Mouse (Mus musculus) forebrain, embryonic 13.5 days (tissue): Measurements from ENCODE around the gene Myof. TPM values are rescaled to one million over a fixed set of nuclear protein-coding genes. Genes with fewer than 3 reads are reported as not detected.
A peak's percentile ranks its signal among the peaks of the same experiment; 100 is the strongest.

Experiments
- ATAC-seq: fragments of 200-750 bp; cut with Nextera tagmentation; 2 replicates; pipeline ENCODE4 v1.8.0; 2017
- H3K27ac ChIP-seq: fragments of 300-500 bp; sonication (generic); 2 replicates; pipeline ENCODE4 v1.5.1; 2015; ENCODE audit warnings: inconsistent platforms, mild to moderate bottlenecking, moderate library complexity
- H3K27me3 ChIP-seq: fragments of 300-500 bp; sonication (generic); 2 replicates; pipeline ENCODE4 v1.6.1; 2015; ENCODE audit warnings: mild to moderate bottlenecking, inconsistent platforms
- H3K36me3 ChIP-seq: fragments of 300-500 bp; sonication (generic); 2 replicates; pipeline ENCODE4 v1.6.1; 2015; ENCODE audit warnings: mild to moderate bottlenecking, inconsistent platforms; ENCODE audit not compliant: poor library complexity, severe bottlenecking
- H3K4me1 ChIP-seq: fragments of 300-500 bp; sonication (generic); 2 replicates; pipeline ENCODE4 v1.6.1; 2015; ENCODE audit warnings: inconsistent platforms
- H3K4me2 ChIP-seq: fragments of 300-500 bp; sonication (generic); 2 replicates; pipeline ENCODE4 v1.6.1; 2015; ENCODE audit warnings: inconsistent platforms, mild to moderate bottlenecking, moderate library complexity
- H3K4me3 ChIP-seq: fragments of 300-500 bp; sonication (generic); 2 replicates; pipeline ENCODE4 v1.5.1; 2015; ENCODE audit warnings: mild to moderate bottlenecking, inconsistent platforms
- H3K9ac ChIP-seq: fragments of 300-500 bp; sonication (generic); 2 replicates; pipeline ENCODE4 v1.6.1; 2015; ENCODE audit warnings: mild to moderate bottlenecking, inconsistent platforms
- H3K9me3 ChIP-seq: fragments of 300-500 bp; sonication (generic); replicated peaks from 2 replicates; pipeline ENCODE4 v1.6.1; 2016; ENCODE audit warnings: inconsistent platforms
- WGBS: fragments of 180-500 bp; shearing (Covaris S2); methylation state at CpG from one replicate; pipeline ENCODE4 v1.1.7; 2015; 5-methylcytosine and 5-hydroxymethylcytosine counted together
- polyA plus RNA-seq: library from polyadenylated mRNA; unstranded; fragments of >200 nt; fragmentation: Nextera tagmentation; extraction: Ambion mirVana; gene quantifications from 2 replicates; pipeline ENCODE4 v1.2.1, GENCODE M21; 2015

The Myof gene
- 0.63 and 1.0 TPM in 2 replicates for polyA plus RNA-seq

DNA sequence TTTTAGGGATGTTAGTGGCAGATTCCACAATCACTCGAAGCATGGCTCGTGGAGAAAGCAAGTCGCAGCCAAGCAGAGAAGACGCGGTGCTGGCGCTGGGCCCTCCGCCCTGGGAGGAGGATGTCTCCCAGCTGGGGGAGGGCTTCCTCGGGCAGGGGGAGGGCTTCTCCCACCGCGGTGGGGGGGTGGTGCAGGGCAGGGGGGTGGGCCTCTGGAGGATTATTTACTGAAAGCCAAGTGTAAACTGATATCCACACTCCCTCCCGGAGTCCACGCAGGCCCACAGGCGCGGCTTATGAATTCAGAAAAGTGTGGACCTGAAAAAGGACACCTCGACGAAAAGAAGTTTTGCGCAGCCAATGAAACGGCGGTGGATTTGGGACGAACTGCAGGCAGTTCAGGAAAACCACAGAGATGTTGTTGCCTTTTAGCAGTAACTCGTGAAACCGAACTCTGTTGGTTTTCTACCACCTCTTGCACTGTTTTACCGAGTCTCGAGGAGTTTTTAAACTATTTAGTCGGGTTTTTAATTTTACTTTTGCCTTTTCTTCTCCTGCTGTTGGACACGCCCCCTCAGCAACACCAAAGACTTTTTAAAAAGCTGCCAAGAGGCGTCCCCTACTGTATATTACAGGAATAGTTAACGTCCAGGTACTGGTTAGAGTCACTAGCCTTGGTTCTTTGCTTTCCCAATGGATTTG, at the start of gene Myof:
Myof (minus strand) TSS at position 297 of the 701 bp plus-strand sequence.
- H3K4me2 ChIP-seq: peak within 1 kb of the TSS; percentile 69
- peaks cover 19% of the 10 kb centered on the region for H3K4me1 ChIP-seq
- 2% methylated on average over 28 of the region's 28 CpGs for WGBS
- no peaks in the 10 kb centered on the region for H3K36me3 ChIP-seq
- H3K27me3 ChIP-seq: peaks cover 31% of the 10 kb centered on the region
- no peaks in the 10 kb centered on the region for H3K9me3 ChIP-seq
- peak within 1 kb of the TSS; percentile 55 for H3K9ac ChIP-seq
- H3K27ac ChIP-seq: no peak within 1 kb of the TSS
- H3K4me3 ChIP-seq: peak within 1 kb of the TSS; percentile 34
- 0 out of 2 replicates have a peak, but pooled peaks have one; percentile 21 for ATAC-seq

GRCm38 (mm10) chr19:38091512-38091985, 48.2 kb upstream of the Myof start:
- Histone ChIP-seq H3K4me2 (no peak overlapping the region), H3K9me3 (no peaks in the 10 kb centered on the region), H3K4me1 (no peaks in the 10 kb centered on the region), H3K36me3 (no peaks in the 10 kb centered on the region), H3K9ac (no peak overlapping the region), H3K27me3 (peaks cover 21% of the 10 kb centered on the region), H3K4me3 (no peak overlapping the region), H3K27ac (no peak overlapping the region)
- WGBS: 61% methylated on average over 4 of the region's 4 CpGs
- ATAC-seq: no peak

DNA sequence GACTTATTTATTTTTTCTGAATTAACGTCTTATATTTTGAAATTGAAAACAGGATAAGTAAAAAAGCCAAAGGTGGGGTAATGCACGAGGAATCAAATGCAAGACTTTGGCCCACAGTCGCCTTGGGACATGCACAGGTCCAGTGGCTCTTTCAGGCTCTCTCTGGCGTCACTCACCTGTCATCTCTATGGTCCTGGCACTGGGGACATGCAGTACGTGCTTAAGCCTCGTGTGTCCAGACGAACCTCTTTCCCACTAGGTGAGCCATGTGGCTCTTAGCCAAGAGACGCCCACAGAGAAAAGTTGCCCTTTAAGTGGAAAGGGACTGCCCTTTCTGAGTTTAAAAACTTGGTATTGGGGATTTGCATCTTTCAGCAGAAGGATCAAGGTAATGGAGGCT, 46.0 kb upstream of the Myof start:
- no peak overlapping the region for H3K27ac ChIP-seq
- H3K4me1 ChIP-seq: no peaks in the 10 kb centered on the region
- 80% methylated on average over 8 of the region's 8 CpGs for WGBS
- H3K9ac ChIP-seq: no peak overlapping the region
- H3K9me3 ChIP-seq: no peaks in the 10 kb centered on the region
- no peak for ATAC-seq
- H3K36me3 ChIP-seq: no peaks in the 10 kb centered on the region
- no peak overlapping the region for H3K4me2 ChIP-seq
- no peak overlapping the region for H3K4me3 ChIP-seq
- 0 out of 2 replicates have a peak, but pooled peaks cover 3% of the 10 kb centered on the region for H3K27me3 ChIP-seq

- ATAC-seq: peak; percentile 61; the same call in 1 of the 2 replicates
Observed at GRCm38 (mm10) chr19:38086948-38087551, 43.7 kb upstream of the Myof start.

GRCm38 (mm10) chr19:38085841-38086240, 42.5 kb upstream of the Myof start:
- Histone ChIP-seq H3K36me3 (no peaks in the 10 kb centered on the region), H3K27me3 (no peaks in the 10 kb centered on the region), H3K27ac (no peak overlapping the region), H3K9me3 (no peaks in the 10 kb centered on the region), H3K4me2 (no peak overlapping the region), H3K9ac (no peak overlapping the region), H3K4me3 (no peak overlapping the region), H3K4me1 (no peaks in the 10 kb centered on the region)
- WGBS: 85% methylated on average over 4 of the region's 4 CpGs
- ATAC-seq: no peak

More at GRCm38 (mm10) chr19:38086948-38087551, 43.7 kb upstream of the Myof start:
- Histone ChIP-seq H3K9ac (no peak overlapping the region), H3K4me1 (no peaks in the 10 kb centered on the region), H3K4me3 (no peak overlapping the region), H3K9me3 (no peaks in the 10 kb centered on the region), H3K27ac (no peak overlapping the region), H3K4me2 (no peak overlapping the region), H3K27me3 (no peaks in the 10 kb centered on the region), H3K36me3 (no peaks in the 10 kb centered on the region)
- WGBS: 57% methylated on average over 11 of the region's 11 CpGs

- Histone ChIP-seq H3K9me3 (no peaks in the 10 kb centered on the region), H3K36me3 (no peaks in the 10 kb centered on the region), H3K4me1 (no peaks in the 10 kb centered on the region), H3K27me3 (no peaks in the 10 kb centered on the region), H3K4me2 (no peak overlapping the region), H3K27ac (no peak overlapping the region), H3K4me3 (no peak overlapping the region), H3K9ac (no peak overlapping the region)
- 82% methylated on average over 5 of the region's 5 CpGs for WGBS
- ATAC-seq: no peak
Observed at GRCm38 (mm10) chr19:38082931-38083525, 39.7 kb upstream of the Myof start.

- Histone ChIP-seq H3K4me3 (no peak overlapping the region), H3K4me1 (no peaks in the 10 kb centered on the region), H3K27me3 (no peaks in the 10 kb centered on the region), H3K36me3 (no peaks in the 10 kb centered on the region), H3K27ac (no peak overlapping the region), H3K4me2 (no peak overlapping the region), H3K9ac (no peak overlapping the region), H3K9me3 (no peaks in the 10 kb centered on the region)
- no peak for ATAC-seq
- WGBS: 84% methylated on average over 3 of the region's 3 CpGs
Observed at GRCm38 (mm10) chr19:38081361-38081760, 38.0 kb upstream of the Myof start.

DNA sequence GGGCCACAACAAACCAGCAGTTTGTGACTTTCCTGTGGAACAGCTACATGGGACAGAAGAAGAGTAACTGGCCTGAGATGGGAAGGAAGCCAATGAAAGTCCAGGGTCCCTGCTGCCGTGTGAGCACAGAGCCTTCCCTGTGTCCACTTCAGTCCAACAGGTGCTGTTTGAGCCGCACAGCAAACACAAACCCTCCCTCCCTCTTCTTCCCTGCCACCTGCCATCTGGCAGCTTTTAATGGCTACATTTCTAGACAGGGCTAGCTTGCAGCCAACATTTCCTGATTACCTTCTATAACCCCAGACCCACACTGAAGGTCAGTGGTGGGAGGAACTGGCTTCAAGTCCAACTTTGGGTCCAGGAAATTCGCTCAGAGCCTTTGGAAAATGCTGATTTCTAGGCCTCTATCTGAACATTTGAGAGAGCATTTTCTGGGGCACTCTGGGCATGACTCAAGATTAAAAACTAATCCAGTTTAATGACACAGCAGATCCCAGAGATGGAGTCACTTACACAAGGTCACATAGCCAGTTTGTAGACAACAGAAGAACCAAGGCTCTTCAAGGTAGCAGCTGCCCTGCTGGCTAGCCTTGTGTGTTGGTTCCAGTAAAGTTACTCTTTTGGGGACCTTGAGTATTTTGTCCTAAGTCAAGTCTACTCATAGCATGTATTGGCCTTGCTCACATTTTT, 34.6 kb upstream of the Myof start:
- 64% methylated on average over 3 of the region's 3 CpGs for WGBS
- no peak for ATAC-seq
- Histone ChIP-seq H3K9ac (no peak overlapping the region), H3K27ac (no peak overlapping the region), H3K4me2 (no peak overlapping the region), H3K4me1 (no peaks in the 10 kb centered on the region), H3K27me3 (no peaks in the 10 kb centered on the region), H3K36me3 (peaks cover 10% of the 10 kb centered on the region), H3K4me3 (no peak overlapping the region), H3K9me3 (no peaks in the 10 kb centered on the region)

DNA sequence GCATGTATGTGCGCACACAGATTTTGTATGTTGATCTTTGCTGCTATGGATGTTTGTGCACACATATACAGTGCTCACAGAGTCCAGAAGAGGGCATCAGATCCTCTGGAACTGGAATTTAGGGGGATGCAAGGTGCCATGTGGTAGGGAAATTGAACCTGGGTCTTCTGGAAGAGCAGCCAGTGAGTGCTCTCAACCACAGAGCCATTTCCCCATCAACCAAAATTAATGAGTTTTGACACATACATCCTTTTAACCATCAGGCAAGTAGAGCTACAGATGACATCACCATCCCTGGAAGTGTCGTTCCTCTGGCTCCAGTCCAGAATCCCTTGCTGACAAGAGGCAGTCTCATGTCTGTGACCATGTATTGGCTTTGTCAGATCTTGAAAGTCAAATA, 32.9 kb upstream of the Myof start:
- peaks cover 25% of the 10 kb centered on the region for H3K36me3 ChIP-seq
- ATAC-seq: peak; percentile 43
- no peak overlapping the region for H3K27ac ChIP-seq
- no peak overlapping the region for H3K4me3 ChIP-seq
- no peak overlapping the region for H3K4me2 ChIP-seq
- WGBS: 77% methylated on average over 2 of the region's 2 CpGs
- H3K27me3 ChIP-seq: no peaks in the 10 kb centered on the region
- H3K4me1 ChIP-seq: no peaks in the 10 kb centered on the region
- H3K9me3 ChIP-seq: no peaks in the 10 kb centered on the region
- no peak overlapping the region for H3K9ac ChIP-seq

GRCm38 (mm10) chr19:38075051-38075450, 31.7 kb upstream of the Myof start:
- no peaks in the 10 kb centered on the region for H3K9me3 ChIP-seq
- ATAC-seq: no peak
- 86% methylated on average over 11 of the region's 11 CpGs for WGBS
- no peak overlapping the region for H3K4me2 ChIP-seq
- no peaks in the 10 kb centered on the region for H3K4me1 ChIP-seq
- no peak overlapping the region for H3K4me3 ChIP-seq
- H3K27me3 ChIP-seq: no peaks in the 10 kb centered on the region
- H3K9ac ChIP-seq: no peak overlapping the region
- H3K27ac ChIP-seq: no peak overlapping the region
- peaks cover 37% of the 10 kb centered on the region for H3K36me3 ChIP-seq

DNA sequence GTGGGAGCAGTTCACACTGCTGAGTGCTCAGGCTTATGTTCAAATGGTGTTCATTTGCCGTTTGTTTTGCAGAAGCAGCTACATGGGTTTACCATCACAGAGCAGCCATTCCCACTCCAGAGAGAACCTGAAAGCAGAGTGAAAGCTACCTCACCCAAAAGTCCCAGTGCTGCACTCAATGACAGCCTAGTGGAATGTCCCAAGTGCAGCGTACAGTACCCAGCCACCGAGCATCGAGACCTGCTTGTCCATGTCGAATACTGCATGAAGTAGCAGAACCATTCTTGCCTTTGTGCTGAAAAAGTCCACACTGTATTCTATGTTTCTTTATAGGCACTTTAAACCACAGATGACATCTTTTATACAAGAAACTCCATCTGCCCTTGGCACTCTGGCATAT, 29.8 kb upstream of the Myof start:
- WGBS: 94% methylated on average over 5 of the region's 5 CpGs

GRCm38 (mm10) chr19:38064051-38064450, 20.7 kb upstream of the Myof start:
- Histone ChIP-seq H3K27me3 (no peaks in the 10 kb centered on the region), H3K4me1 (no peaks in the 10 kb centered on the region), H3K9ac (no peak overlapping the region), H3K9me3 (no peaks in the 10 kb centered on the region), H3K27ac (no peak overlapping the region), H3K36me3 (peaks cover 50% of the 10 kb centered on the region), H3K4me2 (no peak overlapping the region), H3K4me3 (no peak overlapping the region)
- WGBS: 100% methylated on average over 1 of the region's 1 CpGs
- ATAC-seq: no peak

More for the DNA sequence above, 29.8 kb upstream of the Myof start:
- Histone ChIP-seq H3K9me3 (no peaks in the 10 kb centered on the region), H3K27me3 (no peaks in the 10 kb centered on the region), H3K27ac (no peak overlapping the region), H3K9ac (no peak overlapping the region), H3K36me3 (peaks cover 44% of the 10 kb centered on the region), H3K4me1 (no peaks in the 10 kb centered on the region), H3K4me2 (no peak overlapping the region), H3K4me3 (no peak overlapping the region)
- no peak for ATAC-seq
